Mouse (Mus musculus): ENCODE data around the gene Ccdc169. TPM values are rescaled to one million over a fixed set of nuclear protein-coding genes. Genes with fewer than 3 reads are reported as not detected.

Gene Ccdc169
- polyA plus RNA-seq, 1 experiment from 2014 or later: 0.13 TPM

DNA sequence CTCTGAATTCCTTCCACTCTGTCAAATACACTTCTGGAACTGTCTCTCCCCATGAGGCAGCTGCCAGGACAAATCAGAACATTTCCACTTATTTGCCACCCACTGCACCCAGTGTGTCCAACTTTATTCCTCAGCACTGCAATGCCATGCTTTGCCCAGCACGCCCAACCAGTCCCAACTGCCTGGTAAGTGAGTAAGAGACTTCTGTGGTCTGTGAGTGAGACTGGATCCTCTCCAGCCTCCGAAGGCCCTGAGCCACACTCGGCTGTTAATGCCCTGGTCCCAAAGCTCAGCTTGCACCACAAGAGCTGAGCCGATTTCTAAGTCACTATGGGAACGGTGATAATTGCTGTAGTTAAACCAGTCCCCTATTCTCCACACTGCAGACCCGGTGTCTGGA is 70.5 kb downstream of the Ccdc169 start:
- no peak overlapping the region for H3K4me3 ChIP-seq
- H3K36me3 ChIP-seq: no peaks in the 10 kb centered on the region
- no peak overlapping the region for H3K9ac ChIP-seq
- 40% methylated on average over 6 of the region's 6 CpGs for WGBS
- ATAC-seq (ENCODE audit: insufficient number of reproducible peaks, low FRiP score, low TSS enrichment, low read depth): no peak
- no peak overlapping the region for H3K4me2 ChIP-seq
- 0 out of 2 replicates have a peak, but pooled peaks cover 7% of the 10 kb centered on the region for H3K4me1 ChIP-seq
- H3K9me3 ChIP-seq: no peaks in the 10 kb centered on the region
- H3K27me3 ChIP-seq: no peaks in the 10 kb centered on the region
- H3K27ac ChIP-seq: no peak overlapping the region

DNA sequence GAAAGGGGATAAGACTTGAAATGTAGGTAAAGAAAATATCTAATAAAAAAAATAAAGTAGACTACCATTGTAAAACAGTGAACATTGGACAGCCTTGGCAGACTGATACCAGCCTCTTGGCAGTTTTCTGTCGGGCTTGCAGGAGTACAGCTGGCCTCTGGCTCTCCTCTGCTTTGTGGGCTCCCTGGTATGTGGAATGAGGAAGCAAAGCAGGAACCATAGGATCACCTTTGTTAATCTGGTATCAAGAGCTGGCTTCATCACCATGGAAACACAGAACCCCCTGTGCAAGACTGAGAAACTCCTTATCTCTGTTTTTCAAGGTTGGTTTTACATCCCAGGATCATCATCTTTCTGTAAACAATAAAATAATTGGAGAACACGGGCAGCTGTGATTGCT is 75.1 kb downstream of the Ccdc169 start:
- no peak overlapping the region for H3K4me3 ChIP-seq

DNA sequence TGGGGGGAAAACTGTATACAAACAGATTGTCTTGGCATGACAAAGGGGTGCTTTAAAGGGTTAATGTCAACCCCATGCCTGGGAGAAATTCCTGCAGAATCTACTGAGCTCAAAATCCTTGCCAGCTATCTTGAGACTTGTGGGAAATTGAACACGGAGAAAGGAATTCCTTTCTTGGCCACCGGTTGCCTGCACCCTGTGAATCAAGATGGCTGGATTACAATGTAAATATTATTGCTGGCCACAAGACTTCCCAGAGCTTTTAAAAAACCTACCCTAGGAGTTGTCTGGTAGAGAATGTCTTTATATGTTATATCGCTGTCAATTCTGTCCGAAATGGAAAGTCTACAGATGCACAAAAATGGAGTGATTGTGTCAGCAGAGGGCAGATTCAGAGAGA is 76.6 kb downstream of the Ccdc169 start:
- H3K27me3 ChIP-seq: no peaks in the 10 kb centered on the region
- no peak overlapping the region for H3K4me3 ChIP-seq
- no peak for ATAC-seq (ENCODE audit: insufficient number of reproducible peaks, low FRiP score, low TSS enrichment, low read depth)
- H3K36me3 ChIP-seq: no peaks in the 10 kb centered on the region
- peaks cover 12% of the 10 kb centered on the region; the same call in 1 of the 2 replicates for H3K4me1 ChIP-seq
- H3K9me3 ChIP-seq: no peaks in the 10 kb centered on the region
- WGBS: 26% methylated on average over 4 of the region's 4 CpGs
- H3K9ac ChIP-seq: no peak overlapping the region
- H3K4me2 ChIP-seq: no peak overlapping the region
- peak overlapping the region; percentile 61; the same call in 1 of the 2 replicates for H3K27ac ChIP-seq

More for the DNA sequence above, 75.1 kb downstream of the Ccdc169 start:
- Histone ChIP-seq H3K27ac (no peak overlapping the region), H3K9me3 (no peaks in the 10 kb centered on the region), H3K36me3 (no peaks in the 10 kb centered on the region), H3K4me1 (peaks cover 12% of the 10 kb centered on the region; the same call in 1 of the 2 replicates), H3K9ac (no peak overlapping the region), H3K4me2 (no peak overlapping the region), H3K27me3 (no peaks in the 10 kb centered on the region)
- ATAC-seq (ENCODE audit: insufficient number of reproducible peaks, low FRiP score, low TSS enrichment, low read depth): no peak
- WGBS: 31% methylated on average over 2 of the region's 2 CpGs

DNA sequence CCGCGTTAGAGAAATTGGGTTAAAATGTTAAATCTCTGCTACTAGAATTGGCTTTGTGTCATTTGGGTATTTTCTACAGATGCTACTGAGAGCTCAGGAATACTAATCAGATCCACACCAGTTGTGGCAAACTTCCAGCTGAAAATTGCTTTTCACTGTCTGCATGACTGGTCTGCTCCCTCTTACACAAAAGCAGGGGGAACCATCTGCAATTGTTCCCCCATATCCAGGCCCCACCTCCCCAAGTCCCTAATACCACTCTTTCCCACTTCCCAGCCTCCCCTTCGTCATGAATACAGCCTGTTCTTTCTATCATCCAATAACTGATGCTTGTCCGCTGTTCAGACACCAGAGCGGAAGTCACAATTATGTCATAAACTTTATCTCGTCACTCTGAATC is 77.3 kb downstream of the Ccdc169 start:
- Histone ChIP-seq H3K4me3 (no peak overlapping the region), H3K36me3 (no peaks in the 10 kb centered on the region), H3K9ac (no peak overlapping the region), H3K9me3 (no peaks in the 10 kb centered on the region), H3K27ac (peak overlapping the region; percentile 61; the same call in 1 of the 2 replicates), H3K4me2 (no peak overlapping the region), H3K4me1 (peaks cover 12% of the 10 kb centered on the region; the same call in 1 of the 2 replicates), H3K27me3 (no peaks in the 10 kb centered on the region)
- 68% methylated on average over 6 of the region's 6 CpGs for WGBS
- no peak for ATAC-seq (ENCODE audit: insufficient number of reproducible peaks, low FRiP score, low TSS enrichment, low read depth)

DNA sequence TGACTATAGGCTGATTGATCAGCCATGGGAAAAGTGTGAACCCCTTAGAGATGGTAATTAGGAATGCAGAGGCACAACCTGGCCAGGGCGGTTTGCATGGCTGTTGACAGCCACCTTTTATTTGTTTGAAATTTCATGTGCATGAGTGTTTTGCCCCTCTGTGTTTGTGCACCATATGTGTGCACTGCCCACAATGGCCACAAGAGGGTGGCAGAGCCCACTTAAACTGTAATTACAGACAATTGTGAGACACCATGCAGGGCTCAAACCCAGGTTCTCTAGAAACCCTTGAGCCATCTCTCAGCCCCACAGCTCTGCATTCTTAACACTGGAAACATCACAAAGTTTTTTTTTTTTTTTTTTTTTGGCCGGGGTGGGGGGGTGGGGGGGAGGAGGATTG is 85.4 kb downstream of the Ccdc169 start:
- H3K27me3 ChIP-seq: no peaks in the 10 kb centered on the region
- no peaks in the 10 kb centered on the region for H3K36me3 ChIP-seq
- H3K9me3 ChIP-seq: no peaks in the 10 kb centered on the region
- H3K4me2 ChIP-seq: no peak overlapping the region
- no peak overlapping the region for H3K9ac ChIP-seq
- no peak overlapping the region for H3K4me3 ChIP-seq
- H3K4me1 ChIP-seq: peaks cover 5% of the 10 kb centered on the region; the same call in 1 of the 2 replicates
- no peak overlapping the region for H3K27ac ChIP-seq
- 85% methylated on average over 2 of the region's 2 CpGs for WGBS
- no peak for ATAC-seq (ENCODE audit: insufficient number of reproducible peaks, low FRiP score, low TSS enrichment, low read depth)

Small RNA genes within 50 kb of the gene (microRNA-seq; reads per million reads assigned to microRNA genes)
- gene Gm22029: not detected

Other genes starting within 250 kb of the Ccdc169 start
- gene Sertm1, start 221.5 kb upstream of the Ccdc169 start, polyA plus RNA-seq (2015; fragmentation: Nextera tagmentation; extraction: Ambion mirVana): 0.05 and 0.09 TPM in 2 replicates
- gene Ccna1, start 81.8 kb upstream of the Ccdc169 start, polyA plus RNA-seq (2015; fragmentation: Nextera tagmentation; extraction: Ambion mirVana): 1.4 and 1.5 TPM in 2 replicates
- gene Spg20, start 25.2 kb upstream of the Ccdc169 start, polyA plus RNA-seq (2015; fragmentation: Nextera tagmentation; extraction: Ambion mirVana): 75.9 and 78.2 TPM in 2 replicates
- gene Sohlh2, start 44.7 kb downstream of the Ccdc169 start, polyA plus RNA-seq (2015; fragmentation: Nextera tagmentation; extraction: Ambion mirVana): 0.12 and 0.21 TPM in 2 replicates
- 70.1 and 88.5 TPM in 2 replicates for gene Dclk1, start 105.0 kb downstream of the Ccdc169 start, polyA plus RNA-seq (2015; fragmentation: Nextera tagmentation; extraction: Ambion mirVana)